Mouse (Mus musculus) CH12.LX (cell line): ENCODE results near the gene Ncoa1. TPM values are rescaled to one million over a fixed set of nuclear protein-coding genes. Genes with fewer than 3 reads are reported as not detected.

Experiments used
- DNase-seq: peaks from one replicate; pipeline ENCODE4 v3.0.0-alpha.2; 2013; ENCODE audit errors: extremely low read depth
- H3K27ac ChIP-seq: 2 replicates; pipeline ENCODE4 v1.5.1; 2012; ENCODE audit warnings: low read depth, mild to moderate bottlenecking, control low read depth, moderate library complexity; ENCODE audit not compliant: insufficient read depth
- H3K27me3 ChIP-seq: replicated peaks from 2 replicates; pipeline ENCODE3; 2012; ENCODE audit warnings: inconsistent platforms
- H3K36me3 ChIP-seq, 2 experiments: replicated peaks in 1 of 2; 2 replicates each; pipeline versions ENCODE3 to v1.6.1; 2012; ENCODE audit warnings: inconsistent platforms in 1 of 2, low read length in 1 of 2, mild to moderate bottlenecking in 1 of 2, mixed read lengths in 1 of 2, moderate library complexity in 1 of 2; ENCODE audit not compliant: control insufficient read depth in 1 of 2, insufficient read depth in 1 of 2
- H3K4me1 ChIP-seq, 2 experiments: 2 replicates each; pipeline ENCODE4 v1.6.1; 2012; ENCODE audit warnings: inconsistent platforms in 1 of 2, moderate library complexity in 1 of 2; ENCODE audit not compliant: insufficient read depth in 2 of 2, control insufficient read depth in 1 of 2
- H3K4me2 ChIP-seq: 2 replicates; pipeline ENCODE4 v1.6.1; 2012; ENCODE audit warnings: low read depth, mild to moderate bottlenecking, control low read depth; ENCODE audit not compliant: poor library complexity, insufficient read depth, severe bottlenecking
- H3K4me3 ChIP-seq, 3 experiments: fragments of 150-350 bp in 1 of 3; sonication (generic) in 1 of 3; replicated peaks in 1 of 3; 2 replicates each; pipeline versions ENCODE3 to v1.5.1; 2011 to 2012; ENCODE audit warnings: low read depth in 2 of 3, low read length in 2 of 3, mild to moderate bottlenecking in 2 of 3, moderate library complexity in 2 of 3, control low read depth in 1 of 3, improper control_type of control experiment in 1 of 3, inconsistent platforms in 1 of 3, mixed read lengths in 1 of 3; ENCODE audit not compliant: poor library complexity in 1 of 3
- H3K79me2 ChIP-seq: replicated peaks from 2 replicates; pipeline ENCODE4 v1.6.1; 2012; ENCODE audit warnings: mild to moderate bottlenecking, moderate library complexity; ENCODE audit not compliant: control insufficient read depth, poor library complexity, insufficient read depth, severe bottlenecking; ENCODE audit errors: extremely low read depth
- H3K9ac ChIP-seq: 2 replicates; pipeline ENCODE4 v1.6.1; 2012; ENCODE audit warnings: low read depth, mild to moderate bottlenecking, control low read depth, moderate library complexity; ENCODE audit not compliant: insufficient read depth
- H3K9me3 ChIP-seq: replicated peaks from 2 replicates; pipeline ENCODE3; 2012; ENCODE audit warnings: low read length, inconsistent platforms, mixed read lengths
- CHD1 ChIP-seq: IDR thresholded peaks from 2 replicates; pipeline ENCODE4 v1.6.1; 2012; ENCODE audit warnings: low read depth, low read length, improper control_type of control experiment, inconsistent platforms
- ELF1 ChIP-seq: IDR thresholded peaks from 2 replicates; pipeline ENCODE4 v1.6.1; 2014; ENCODE audit warnings: low read depth, mild to moderate bottlenecking, inconsistent platforms, low read length, improper control_type of control experiment
- GABPA ChIP-seq: IDR thresholded peaks from 2 replicates; pipeline ENCODE4 v1.6.1; 2012; ENCODE audit warnings: low read depth, low read length, improper control_type of control experiment, inconsistent platforms; ENCODE audit not compliant: insufficient replicate concordance
- HCFC1 ChIP-seq: IDR thresholded peaks from 2 replicates; pipeline ENCODE4 v1.6.1; 2012; ENCODE audit warnings: low read depth, mild to moderate bottlenecking, inconsistent platforms, low read length, improper control_type of control experiment
- MAFK ChIP-seq: IDR thresholded peaks from 2 replicates; pipeline ENCODE4 v1.6.1; 2011; ENCODE audit warnings: low read length, improper control_type of control experiment; ENCODE audit not compliant: insufficient replicate concordance
- MAZ ChIP-seq: IDR thresholded peaks from 2 replicates; pipeline ENCODE4 v1.6.1; 2012; ENCODE audit warnings: low read depth, mild to moderate bottlenecking, inconsistent platforms, low read length, improper control_type of control experiment, moderate library complexity
- MEF2A ChIP-seq: IDR thresholded peaks from 2 replicates; pipeline ENCODE4 v1.6.1; 2014; ENCODE audit warnings: low read depth, mild to moderate bottlenecking, inconsistent platforms, low read length, improper control_type of control experiment, borderline replicate concordance
- NRF1 ChIP-seq: IDR thresholded peaks from 2 replicates; pipeline ENCODE4 v1.6.1; 2014; ENCODE audit warnings: low read depth, mild to moderate bottlenecking, inconsistent platforms, low read length, improper control_type of control experiment, moderate library complexity
- PAX5 ChIP-seq: IDR thresholded peaks from 2 replicates; pipeline ENCODE4 v1.6.1; 2012; ENCODE audit warnings: low read length, inconsistent platforms, mixed read lengths
- POLR2AphosphoS2 ChIP-seq: IDR thresholded peaks from 2 replicates; pipeline ENCODE4 v1.6.1; 2011; ENCODE audit warnings: low read depth, low read length, improper control_type of control experiment
- RAD21 ChIP-seq: IDR thresholded peaks from 2 replicates; pipeline ENCODE4 v1.6.1; 2011; ENCODE audit warnings: low read depth, mild to moderate bottlenecking, low read length, improper control_type of control experiment, moderate library complexity
- RCOR1 ChIP-seq: conservative IDR thresholded peaks from 2 replicates; pipeline ENCODE4 v1.6.1; 2012; ENCODE audit warnings: low read depth, mild to moderate bottlenecking, inconsistent platforms, low read length, improper control_type of control experiment
- SIN3A ChIP-seq: IDR thresholded peaks from 2 replicates; pipeline ENCODE4 v1.6.1; 2012; ENCODE audit warnings: low read length, improper control_type of control experiment, inconsistent platforms
- TBP ChIP-seq: conservative IDR thresholded peaks from 2 replicates; pipeline ENCODE4 v1.6.1; 2011; ENCODE audit warnings: low read depth, low read length, improper control_type of control experiment
- TCF12 ChIP-seq: IDR thresholded peaks from 2 replicates; pipeline ENCODE4 v1.6.1; 2014; ENCODE audit warnings: low read depth, mild to moderate bottlenecking, inconsistent platforms, low read length, improper control_type of control experiment
- USF2 ChIP-seq: conservative IDR thresholded peaks from 2 replicates; pipeline ENCODE4 v1.6.1; 2011; ENCODE audit warnings: low read depth, low read length, improper control_type of control experiment
- ZC3H11A ChIP-seq: IDR thresholded peaks from 2 replicates; pipeline ENCODE4 v1.6.1; 2012; ENCODE audit warnings: low read depth, mild to moderate bottlenecking, inconsistent platforms, low read length, improper control_type of control experiment
- ZKSCAN1 ChIP-seq: IDR thresholded peaks from 2 replicates; pipeline ENCODE4 v1.6.1; 2012; ENCODE audit warnings: low read depth, inconsistent platforms, low read length, improper control_type of control experiment, borderline replicate concordance
- ZMIZ1 ChIP-seq: IDR thresholded peaks from 2 replicates; pipeline ENCODE4 v1.6.1; 2012; ENCODE audit warnings: low read depth, mild to moderate bottlenecking, inconsistent platforms, low read length, improper control_type of control experiment
- dilution Hi-C: fragments of 300-500 bp; cut with MboI; formaldehyde crosslinking; loops from 2 replicates; pipeline ENCODE4 v1.14.3; 2020; ENCODE audit warnings: low sequenced_read_pairs; ENCODE audit not compliant: extremely low pct_unique_long_range_greater_than_20kb, extremely low pct_ligation_motif_present
- in situ Hi-C: fragments of 300-500 bp; cut with MboI; formaldehyde crosslinking; loops from 3 replicates; pipeline ENCODE4 v1.14.3; 2019; ENCODE audit warnings: low sequenced_read_pairs, low pct_ligation_motif_present, low pct_unique_long_range_greater_than_20kb, mixed read lengths
- polyA plus RNA-seq: library from polyadenylated mRNA; unstranded; fragments of >175 nt; gene quantifications from 2 replicates; pipeline ENCODE4 v1.2.1, GENCODE M21; 2012; ENCODE audit warnings: low read depth; ENCODE audit not compliant: insufficient read length
- total RNA-seq, 2 experiments: library from RNA; depleted of rRNA; stranded (reverse); fragments of 300-350 nt in 1 of 2; fragments of >200 nt in 1 of 2; gene quantifications; 2 replicates each; pipeline ENCODE4 v1.2.3; 2012 to 2014

Ncoa1 gene
- total and polyA plus RNA-seq, 3 experiments: 2.4 to 6.4 (median 4.2) TPM

GRCm38 (mm10) chr12:4371406-4371805 is 105.6 kb downstream of the Ncoa1 start:
- peaks cover 0 to 11% of the 10 kb centered on the region in 2 experiments; a peak in 1 of 4 replicates for H3K4me1 ChIP-seq
- dilution Hi-C loops (no loop called here), in situ Hi-C loops (no loop called here)
- no peaks in the 10 kb centered on the region for H3K79me2 ChIP-seq
- H3K4me3 ChIP-seq: no peak overlapping the region
- no peak overlapping the region for H3K9ac ChIP-seq
- H3K4me2 ChIP-seq: no peak overlapping the region
- H3K27ac ChIP-seq: no peak overlapping the region
- H3K27me3 ChIP-seq: no peaks in the 10 kb centered on the region
- TF ChIP-seq RCOR1 (no peak), GABPA (no peak), RAD21 (no peak), CHD1 (no peak), ZC3H11A (no peak), MAFK (no peak), PAX5 (no peak), MAZ (no peak), SIN3A (no peak), USF2 (no peak)
- H3K9me3 ChIP-seq: no peaks in the 10 kb centered on the region
- peaks cover 0 to 12% of the 10 kb centered on the region in 2 experiments for H3K36me3 ChIP-seq
- DNase-seq: no peak

DNA sequence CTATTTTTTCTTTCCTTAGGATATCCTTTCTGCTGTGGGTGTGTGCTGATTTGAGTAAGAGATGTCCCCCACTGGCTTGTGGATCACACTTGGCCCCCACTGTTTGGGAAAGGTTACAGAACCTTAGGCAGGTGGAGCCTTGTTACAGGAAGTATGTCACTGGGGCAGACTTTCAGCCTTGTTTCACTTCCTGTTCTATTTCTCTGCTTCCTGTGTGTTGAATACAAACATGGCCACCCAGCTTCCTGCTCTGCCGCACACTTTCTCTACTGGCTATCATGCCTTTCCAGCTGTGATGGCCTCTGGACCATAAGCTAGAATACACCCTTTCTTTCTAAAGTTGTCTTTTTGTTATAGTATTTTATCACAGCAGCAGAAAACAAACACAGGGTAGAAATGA is 111.0 kb downstream of the Ncoa1 start:
- no peaks in the 10 kb centered on the region for H3K79me2 ChIP-seq
- in situ Hi-C loops (no loop called here), dilution Hi-C loops (no loop called here)
- H3K4me2 ChIP-seq: no peak overlapping the region
- H3K4me1 ChIP-seq: peaks cover 0 to 8% of the 10 kb centered on the region in 2 experiments; a peak in 1 of 4 replicates
- H3K4me3 ChIP-seq: peak overlapping the region in 2 of 3 experiments; percentile 43 to 55
- DNase-seq: peak; percentile 81
- no peak overlapping the region for H3K9ac ChIP-seq
- TF ChIP-seq NRF1 (no peak), TCF12 (no peak), ZMIZ1 (no peak), POLR2AphosphoS2 (no peak), TBP (0 out of 2 replicates have a peak, but pooled peaks have one; percentile 34), RCOR1 (no peak), RAD21 (no peak), MAFK (no peak), ZKSCAN1 (no peak), CHD1 (no peak), HCFC1 (peak; percentile 67), MEF2A (no peak), SIN3A (no peak), ELF1 (peak; percentile 62)
- H3K36me3 ChIP-seq: peaks cover 0 to 7% of the 10 kb centered on the region in 2 experiments
- no peak overlapping the region for H3K27ac ChIP-seq
- no peaks in the 10 kb centered on the region for H3K9me3 ChIP-seq
- H3K27me3 ChIP-seq: no peaks in the 10 kb centered on the region
